Mouse (Mus musculus): ENCODE results near the gene Ngly1.

Ngly1 gene

GRCm38 (mm10) chr14:16249171-16249874 lies at the start of gene Ngly1, which contains the start of gene Oxsm:
TSS of gene Ngly1 (plus strand) at chr14:16249280.
TSS of gene Oxsm (minus strand) at chr14:16249808.
- DNase-seq = peak; percentile 88

GRCm38 (mm10) chr14:16200220-16200912 lies 48.7 kb upstream of the Ngly1 start:
- peak; percentile 43 for DNase-seq

DNA sequence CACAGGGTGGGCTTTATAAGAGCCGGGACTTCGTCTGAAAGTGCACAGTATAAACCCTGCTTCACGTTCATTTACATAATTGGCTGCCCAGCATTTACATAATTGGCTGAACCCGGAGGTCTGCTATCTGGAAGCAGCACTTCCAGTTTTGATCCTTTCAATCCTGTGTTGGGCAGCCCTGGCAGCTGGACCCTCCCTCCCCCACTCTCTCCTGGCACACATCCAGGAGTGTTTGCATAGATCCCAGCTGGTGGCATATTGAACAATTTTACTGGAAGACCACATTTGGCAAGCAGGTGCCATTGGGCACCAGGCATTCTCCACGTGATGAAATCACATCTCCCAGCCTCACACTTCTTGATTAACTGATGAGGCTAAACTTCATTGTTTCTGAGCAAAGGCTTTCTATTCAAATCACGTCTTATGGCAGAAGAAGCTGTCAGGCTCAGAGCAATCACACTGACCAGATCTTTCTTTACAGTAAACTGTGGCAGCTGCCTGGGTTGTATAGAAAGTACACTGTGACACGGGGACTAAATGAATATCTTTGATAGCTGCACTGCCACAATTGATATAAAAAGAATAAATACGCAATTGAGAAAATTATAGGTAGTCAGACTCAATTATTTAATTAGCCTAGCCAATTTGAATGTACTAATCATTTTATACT lies 48.0 kb upstream of the Ngly1 start:
- peak; percentile 99 for DNase-seq

DNA sequence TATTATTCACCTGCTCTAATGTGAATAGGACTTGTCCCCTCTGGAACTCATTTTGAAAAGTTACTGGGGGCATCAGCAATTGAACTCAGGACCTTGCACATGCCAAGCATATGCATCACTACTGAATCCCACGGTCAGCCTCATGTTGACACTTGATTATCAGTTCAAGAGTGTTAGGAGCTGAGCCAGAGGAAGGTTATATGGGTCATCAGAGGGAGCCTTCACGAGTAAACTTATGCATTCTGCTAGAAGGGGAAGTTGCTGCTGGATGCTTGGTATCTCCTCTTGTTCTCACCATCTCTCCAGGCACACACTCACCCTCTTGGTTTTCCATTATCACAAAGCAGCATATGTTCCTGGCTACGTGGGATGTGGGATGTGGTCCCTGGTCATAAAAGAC lies 47.4 kb upstream of the Ngly1 start:
- DNase-seq = peak; percentile 55

DNA sequence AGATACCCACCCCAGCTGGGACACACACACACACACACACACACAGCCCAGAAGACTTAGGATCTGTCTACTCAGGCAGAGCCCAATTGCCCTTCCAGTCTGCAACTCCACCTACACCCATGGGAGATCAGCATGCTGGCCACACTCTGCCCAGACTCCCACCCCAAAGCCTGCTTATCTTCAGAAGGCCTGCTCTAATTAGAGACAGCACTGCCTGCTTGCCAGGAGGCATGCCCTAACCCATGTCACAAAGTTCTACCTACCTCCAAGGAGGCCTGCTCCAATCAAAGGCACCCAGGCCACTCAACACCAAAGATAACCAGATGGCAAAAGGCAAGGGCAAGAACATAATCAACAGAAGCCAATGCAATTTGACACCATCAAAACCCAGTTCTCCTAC lies 41.4 kb upstream of the Ngly1 start:
- DNase-seq = no peak

- DNase-seq = peak; percentile 69
These were observed 30.1 kb upstream of the Ngly1 start for GRCm38 (mm10) chr14:16219015-16219414.

- DNase-seq = peak; percentile 88
These were observed 19.7 kb upstream of the Ngly1 start for GRCm38 (mm10) chr14:16229395-16229794.

- DNase-seq = peak; percentile 14
These were observed 18.5 kb upstream of the Ngly1 start for GRCm38 (mm10) chr14:16230581-16230980.

- no peak for DNase-seq
These were observed 15.6 kb upstream of the Ngly1 start for GRCm38 (mm10) chr14:16233515-16233914.

DNA sequence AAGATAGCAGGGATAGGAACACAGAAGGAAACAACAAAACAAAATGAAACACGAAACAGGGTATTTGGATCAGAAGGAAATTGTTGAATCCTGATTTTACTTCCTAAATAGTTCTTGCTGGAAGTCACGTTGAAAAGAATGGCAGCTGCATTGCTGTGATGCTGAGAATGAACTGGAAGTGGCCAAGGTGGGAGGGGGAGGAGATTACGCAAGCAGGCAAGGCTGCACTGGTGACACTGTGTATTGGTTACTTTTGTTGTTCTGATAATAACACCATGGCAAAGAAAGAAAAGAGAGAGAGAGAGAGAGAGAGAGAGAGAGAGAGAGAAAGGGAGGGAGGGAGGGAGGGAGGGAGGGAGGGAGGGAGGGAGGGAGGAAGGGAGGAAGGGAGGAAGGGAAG lies 12.6 kb upstream of the Ngly1 start:
- DNase-seq = no peak

- DNase-seq = no peak
These were observed 6.8 kb upstream of the Ngly1 start for GRCm38 (mm10) chr14:16242193-16242815.

DNA sequence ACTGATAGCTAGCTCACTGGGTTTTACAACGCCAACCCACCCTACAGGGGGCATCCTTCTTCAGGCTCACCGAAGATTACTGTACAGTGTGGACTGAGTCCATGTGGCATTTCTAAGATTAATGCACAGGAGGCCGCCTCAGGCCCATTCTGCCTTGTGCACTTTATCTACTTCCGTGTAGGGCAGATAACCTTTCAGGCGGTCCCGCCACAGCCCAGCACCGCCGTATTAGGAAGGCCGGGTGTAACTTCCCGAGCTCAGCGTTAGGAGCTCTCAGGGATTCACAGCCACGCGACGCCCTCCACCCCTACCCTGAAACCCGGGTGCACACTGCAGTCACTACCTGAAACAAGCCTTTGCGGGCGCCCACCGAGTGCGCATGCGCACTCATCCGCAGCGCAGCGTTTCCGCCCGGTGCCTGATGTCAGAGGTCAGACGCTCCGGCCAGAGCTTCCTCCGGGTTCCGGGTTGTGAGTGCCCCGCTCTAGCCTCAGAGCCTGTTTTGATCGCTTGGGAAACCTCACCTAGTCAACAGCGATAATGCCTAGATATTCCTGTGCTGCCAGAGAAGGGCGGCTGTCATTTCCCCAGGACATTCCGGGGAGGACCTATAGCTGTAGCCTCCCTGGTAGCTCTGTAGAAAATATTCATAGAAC lies 6.0 kb upstream of the Ngly1 start:
- peak; percentile 88 for DNase-seq

DNA sequence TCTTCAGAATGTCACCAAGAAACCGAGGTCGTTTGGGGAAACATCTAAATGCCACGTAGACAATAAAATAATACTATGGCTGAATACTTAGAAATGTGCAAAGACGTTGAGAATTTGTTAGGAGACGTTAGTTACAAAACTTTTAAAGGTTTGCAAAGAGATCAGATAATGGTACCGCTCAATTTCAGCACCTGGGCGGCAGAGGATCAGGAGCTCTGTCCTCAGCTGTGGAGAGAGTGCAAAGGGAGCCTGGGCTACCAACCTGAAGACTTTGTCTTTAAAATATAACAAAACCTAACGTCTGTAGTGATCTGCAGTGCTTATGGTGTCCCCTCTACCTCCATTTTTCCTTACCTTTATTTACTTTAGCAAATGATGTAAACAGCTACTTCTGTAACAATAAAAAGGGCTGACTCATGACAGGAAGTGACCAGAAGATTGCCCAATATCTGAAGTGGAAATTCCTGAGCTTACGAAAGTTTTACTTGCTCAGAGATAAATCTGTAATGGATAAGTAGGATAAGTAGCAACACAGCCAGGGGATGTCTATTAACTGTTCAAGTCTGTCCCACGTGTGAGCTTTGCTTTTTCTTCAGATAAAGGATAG lies 5.4 kb upstream of the Ngly1 start:
- DNase-seq = no peak

GRCm38 (mm10) chr14:16244370-16244769 lies 4.7 kb upstream of the Ngly1 start:
- DNase-seq = no peak

GRCm38 (mm10) chr14:16245127-16245526 lies 4.0 kb upstream of the Ngly1 start:
- no peak for DNase-seq

- no peak for DNase-seq
These were observed 2.7 kb upstream of the Ngly1 start for GRCm38 (mm10) chr14:16246340-16246912.

DNA sequence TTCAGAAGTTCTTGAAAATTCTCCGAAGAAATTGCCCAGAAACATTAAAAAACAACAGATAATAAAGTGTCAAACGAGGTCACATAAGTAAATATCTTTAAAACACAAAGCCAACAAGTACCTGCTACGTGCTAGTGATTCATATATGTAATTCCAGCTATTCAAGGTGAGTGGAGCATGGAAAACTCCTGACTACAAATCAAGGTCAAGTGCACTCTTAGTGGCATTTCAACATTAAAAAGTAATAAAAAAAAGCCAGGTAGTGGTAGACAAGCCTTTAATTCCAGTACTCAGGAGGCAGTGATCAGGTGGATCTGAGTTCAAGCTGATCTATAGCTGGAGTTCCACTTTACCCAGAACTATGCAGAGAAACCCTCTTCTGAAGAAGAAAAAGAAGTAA lies 945 bp upstream of the Ngly1 start:
- no peak for DNase-seq

GRCm38 (mm10) chr14:16248603-16249157 lies 400 bp upstream of the Ngly1 start:
- DNase-seq = no peak

- no peak for DNase-seq
These were observed 1.0 kb downstream of the Ngly1 start for GRCm38 (mm10) chr14:16250099-16250498.

GRCm38 (mm10) chr14:16255745-16256144 lies 6.7 kb downstream of the Ngly1 start:
- no peak for DNase-seq

GRCm38 (mm10) chr14:16256209-16256608 lies 7.1 kb downstream of the Ngly1 start:
- DNase-seq = no peak

DNA sequence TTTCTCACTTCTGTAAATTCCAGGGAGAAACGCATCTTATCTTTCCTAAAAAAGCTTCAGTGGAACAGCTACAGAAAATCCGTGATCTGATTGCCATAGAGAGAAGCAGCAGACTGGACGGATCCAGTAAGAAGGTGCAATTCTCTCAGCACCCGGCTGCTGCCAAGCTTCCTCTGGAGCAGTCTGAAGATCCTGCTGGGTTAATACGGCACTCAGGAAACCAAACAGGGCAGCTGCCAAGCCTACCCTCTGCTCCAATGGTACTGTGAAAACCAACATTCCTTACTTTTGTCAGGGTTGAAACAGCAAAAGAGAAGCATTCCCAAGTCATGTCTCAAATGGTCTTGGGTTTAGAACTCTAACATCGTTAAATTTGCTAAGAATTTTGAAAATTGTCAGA lies 11.5 kb downstream of the Ngly1 start:
- no peak for DNase-seq
